Mouse (Mus musculus): ENCODE results near the gene U2af1. TPM values are rescaled to one million over a fixed set of nuclear protein-coding genes. Genes with fewer than 3 reads are reported as not detected.
"Not testable (repeated sequence)": the region's sequence is repeated elsewhere in the genome, so short reads cannot be mapped to it uniquely, and the experiment has no call there.

U2af1 gene
- 236 and 261 TPM in 2 replicates for polyA plus RNA-seq (2015; fragmentation: Nextera tagmentation; extraction: Ambion mirVana)

DNA sequence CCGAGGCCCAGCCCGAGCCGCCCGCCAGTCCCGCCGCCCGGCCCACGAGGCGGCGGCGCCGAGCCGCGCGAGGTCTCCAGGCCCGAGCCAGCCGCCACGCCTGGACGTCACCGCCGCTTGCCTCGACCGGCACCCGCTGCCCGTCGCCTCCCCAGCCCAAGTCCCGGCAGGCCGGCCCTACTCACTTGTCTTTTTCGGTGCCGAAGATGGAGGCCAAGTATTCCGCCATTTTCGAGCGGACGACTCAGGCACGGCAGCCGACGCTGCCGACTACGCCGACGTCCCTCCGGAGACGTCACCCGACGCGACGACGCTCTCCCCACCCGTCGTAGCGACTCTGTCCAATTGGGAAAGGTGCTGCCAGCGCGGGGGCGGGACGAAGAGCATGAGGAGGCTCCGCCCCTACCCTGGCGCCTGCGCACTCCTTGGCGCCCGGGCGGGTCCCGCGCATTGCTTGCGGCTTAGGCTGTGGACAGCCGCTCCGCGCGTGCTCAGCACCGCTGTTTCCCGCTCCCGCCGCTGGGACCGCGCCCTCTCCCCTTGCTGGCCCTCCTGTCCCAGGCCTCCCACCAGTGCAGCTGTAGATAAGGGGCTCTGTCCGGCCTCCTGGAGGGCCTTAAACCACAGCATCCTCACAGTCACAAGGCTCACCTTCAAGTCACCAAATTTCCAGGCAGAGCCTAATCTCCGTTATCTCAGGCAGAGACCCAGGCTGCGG, at the start of gene U2af1:
Gene U2af1 (minus strand): TSS at position 425 of the 718 bp plus-strand sequence.
- WGBS = under 1% methylated on average over 77 of the region's 77 CpGs
- Histone ChIP-seq H3K27ac (ENCODE audit: low read length) (peak within 1 kb of the TSS; percentile 80), H3K36me3 (ENCODE audit: control insufficient read depth, insufficient read depth, low read length) (peaks cover 12% of the 10 kb centered on the region; the same call in 1 of the 2 replicates), H3K4me2 (ENCODE audit: low read depth, low read length) (peak within 1 kb of the TSS; percentile 83), H3K4me3 (replicated peaks; ENCODE audit: low read length) (peak within 1 kb of the TSS; percentile 77), H3K9me3 (replicated peaks; ENCODE audit: control insufficient read depth, low read length) (no peaks in the 10 kb centered on the region), H3K9ac (ENCODE audit: low read length) (peak within 1 kb of the TSS; percentile 98), H3K4me1 (ENCODE audit: control insufficient read depth, insufficient read depth, low read length) (peaks cover 26% of the 10 kb centered on the region), H3K27me3 (ENCODE audit: control insufficient read depth, insufficient read depth, low read length) (no peaks in the 10 kb centered on the region)
- ATAC-seq (ENCODE audit: insufficient read depth, low FRiP score) = peak; percentile 99

DNA sequence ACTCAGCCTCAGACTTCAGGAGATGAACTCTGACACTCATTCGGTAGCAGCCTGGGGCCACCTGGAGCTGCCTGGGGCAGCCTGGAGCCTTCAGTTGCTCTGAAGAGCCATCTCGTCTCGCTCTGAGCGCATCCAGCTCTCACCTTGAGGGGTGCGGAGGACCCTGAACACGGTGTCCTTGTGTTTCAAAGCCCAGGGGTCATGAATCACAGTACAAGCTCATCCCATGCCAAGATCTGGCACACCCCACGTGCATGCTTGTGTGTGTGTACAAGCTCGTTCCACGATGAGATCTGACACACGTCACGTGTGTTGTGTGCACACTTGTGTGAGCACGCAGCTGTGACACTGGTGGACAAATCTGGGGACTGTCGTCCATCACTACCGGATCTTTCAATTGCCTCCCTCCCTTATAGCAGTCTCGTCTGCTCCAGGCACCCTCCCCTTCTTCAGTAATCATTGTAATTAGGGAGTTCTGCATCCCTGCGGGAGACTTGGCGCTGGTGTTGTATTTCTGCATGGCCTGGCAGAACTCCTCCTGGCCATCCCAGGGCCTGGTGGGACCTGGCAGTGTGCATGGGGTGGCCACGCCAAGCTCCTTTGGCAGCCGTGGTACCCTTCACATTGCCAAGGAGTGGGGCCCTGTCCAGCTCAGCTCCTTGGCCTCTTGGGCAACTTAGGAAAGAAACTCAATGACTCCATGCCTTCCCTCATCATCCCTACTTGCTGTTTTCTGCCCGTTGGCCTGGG, 46.8 kb upstream of the U2af1 start:
- H3K9me3 ChIP-seq (replicated peaks; ENCODE audit: control insufficient read depth, low read length) = no peaks in the 10 kb centered on the region
- 72% methylated on average over 20 of the region's 20 CpGs for WGBS
- H3K27me3 ChIP-seq (ENCODE audit: control insufficient read depth, insufficient read depth, low read length) = no peaks in the 10 kb centered on the region
- H3K4me1 ChIP-seq (ENCODE audit: control insufficient read depth, insufficient read depth, low read length) = no peaks in the 10 kb centered on the region
- no peak overlapping the region for H3K4me3 ChIP-seq (replicated peaks; ENCODE audit: low read length)
- no peaks in the 10 kb centered on the region for H3K36me3 ChIP-seq (ENCODE audit: control insufficient read depth, insufficient read depth, low read length)
- no peak overlapping the region for H3K27ac ChIP-seq (ENCODE audit: low read length)
- H3K4me2 ChIP-seq (ENCODE audit: low read depth, low read length) = no peak overlapping the region
- no peak overlapping the region for H3K9ac ChIP-seq (ENCODE audit: low read length)
- ATAC-seq (ENCODE audit: insufficient read depth, low FRiP score) = no peak

DNA sequence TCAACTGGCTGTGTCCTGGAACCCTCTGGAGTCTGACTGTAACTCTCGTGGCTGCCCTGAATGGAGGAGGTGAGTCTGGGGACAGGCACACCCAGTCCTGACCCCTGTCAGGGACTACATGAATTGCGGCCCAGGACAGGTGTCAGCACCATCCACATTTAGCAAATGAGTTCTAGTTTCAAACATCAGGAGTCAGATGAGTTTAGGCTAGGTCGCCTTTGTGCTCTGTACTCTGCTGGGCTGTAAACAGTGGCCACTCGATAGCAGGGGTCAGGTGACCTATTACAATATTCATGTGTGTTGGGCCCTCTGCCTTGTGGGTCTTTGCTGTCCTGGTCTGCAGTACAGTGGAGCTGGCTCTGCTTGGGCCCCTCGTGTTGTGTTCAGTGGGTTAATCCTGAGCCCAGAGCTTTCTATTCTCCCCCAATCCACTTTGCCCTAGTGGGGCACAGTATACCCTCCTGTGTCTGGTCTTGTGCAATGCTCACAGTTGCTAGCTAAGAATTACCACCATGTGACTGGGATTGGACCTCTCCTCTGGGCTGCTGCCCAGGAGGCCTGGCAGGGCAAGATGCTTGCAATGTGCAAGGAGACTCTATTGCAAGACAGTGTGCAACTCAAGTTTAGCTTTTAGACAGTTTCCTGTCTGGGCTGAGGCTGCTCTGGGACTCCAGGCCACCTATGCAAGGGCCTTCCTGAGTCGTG, 44.7 kb upstream of the U2af1 start:
- 62% methylated on average over 6 of the region's 6 CpGs for WGBS
- no peak overlapping the region for H3K27ac ChIP-seq (ENCODE audit: low read length)
- no peaks in the 10 kb centered on the region for H3K4me1 ChIP-seq (ENCODE audit: control insufficient read depth, insufficient read depth, low read length)
- H3K4me2 ChIP-seq (ENCODE audit: low read depth, low read length) = no peak overlapping the region
- H3K9me3 ChIP-seq (replicated peaks; ENCODE audit: control insufficient read depth, low read length) = no peaks in the 10 kb centered on the region
- no peak overlapping the region for H3K9ac ChIP-seq (ENCODE audit: low read length)
- H3K4me3 ChIP-seq (replicated peaks; ENCODE audit: low read length) = no peak overlapping the region
- no peaks in the 10 kb centered on the region for H3K27me3 ChIP-seq (ENCODE audit: control insufficient read depth, insufficient read depth, low read length)
- H3K36me3 ChIP-seq (ENCODE audit: control insufficient read depth, insufficient read depth, low read length) = no peaks in the 10 kb centered on the region
- ATAC-seq (ENCODE audit: insufficient read depth, low FRiP score) = no peak

DNA sequence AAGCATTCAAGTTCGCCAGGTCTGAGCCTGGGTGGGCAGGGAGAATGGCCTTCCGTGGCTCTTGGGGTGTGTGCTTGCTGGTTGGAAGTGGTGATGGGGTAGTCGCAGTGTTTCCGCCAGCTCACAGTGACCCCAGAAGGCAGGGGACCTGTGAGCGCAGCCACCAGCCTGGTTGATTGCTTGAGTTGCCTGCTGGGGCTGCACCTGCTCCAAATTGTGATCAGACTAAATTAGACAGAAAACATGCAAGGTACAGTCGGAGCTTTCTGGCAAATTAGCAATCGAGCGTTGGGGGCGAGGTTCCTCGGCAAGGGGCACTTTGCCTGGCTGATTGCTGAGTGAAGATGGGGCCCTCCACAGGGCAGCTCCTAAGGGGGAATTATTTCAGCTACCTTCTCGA, 39.7 kb upstream of the U2af1 start:
- H3K4me3 ChIP-seq (replicated peaks; ENCODE audit: low read length) = no peak overlapping the region
- no peak for ATAC-seq (ENCODE audit: insufficient read depth, low FRiP score)
- peaks cover 8% of the 10 kb centered on the region for H3K4me1 ChIP-seq (ENCODE audit: control insufficient read depth, insufficient read depth, low read length)
- 70% methylated on average over 11 of the region's 11 CpGs for WGBS
- H3K36me3 ChIP-seq (ENCODE audit: control insufficient read depth, insufficient read depth, low read length) = no peaks in the 10 kb centered on the region
- H3K9me3 ChIP-seq (replicated peaks; ENCODE audit: control insufficient read depth, low read length) = no peaks in the 10 kb centered on the region
- H3K9ac ChIP-seq (ENCODE audit: low read length) = no peak overlapping the region
- no peaks in the 10 kb centered on the region for H3K27me3 ChIP-seq (ENCODE audit: control insufficient read depth, insufficient read depth, low read length)
- H3K27ac ChIP-seq (ENCODE audit: low read length) = no peak overlapping the region
- no peak overlapping the region for H3K4me2 ChIP-seq (ENCODE audit: low read depth, low read length)

DNA sequence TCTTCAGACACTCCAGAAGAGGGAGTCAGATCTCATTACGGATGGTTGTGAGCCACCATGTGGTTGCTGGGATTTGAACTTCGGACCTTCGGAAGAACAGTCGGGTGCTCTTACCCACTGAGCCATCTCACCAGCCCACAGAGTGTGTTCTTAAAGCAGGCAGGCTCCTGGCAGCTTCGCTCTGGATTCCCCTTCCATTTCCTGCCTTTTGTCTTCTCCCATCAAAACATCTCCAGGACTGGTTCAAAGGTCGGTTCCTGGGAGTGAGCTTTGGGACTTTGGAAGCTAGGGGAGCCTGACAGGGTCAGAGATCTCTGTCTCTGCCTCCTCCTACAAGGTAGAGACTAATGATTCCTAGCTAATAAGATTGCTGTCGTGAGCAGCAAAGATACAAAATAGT, 36.7 kb upstream of the U2af1 start:
- WGBS = 86% methylated on average over 6 of the region's 7 CpGs
- H3K4me3 ChIP-seq (replicated peaks; ENCODE audit: low read length) = not testable (repeated sequence)

DNA sequence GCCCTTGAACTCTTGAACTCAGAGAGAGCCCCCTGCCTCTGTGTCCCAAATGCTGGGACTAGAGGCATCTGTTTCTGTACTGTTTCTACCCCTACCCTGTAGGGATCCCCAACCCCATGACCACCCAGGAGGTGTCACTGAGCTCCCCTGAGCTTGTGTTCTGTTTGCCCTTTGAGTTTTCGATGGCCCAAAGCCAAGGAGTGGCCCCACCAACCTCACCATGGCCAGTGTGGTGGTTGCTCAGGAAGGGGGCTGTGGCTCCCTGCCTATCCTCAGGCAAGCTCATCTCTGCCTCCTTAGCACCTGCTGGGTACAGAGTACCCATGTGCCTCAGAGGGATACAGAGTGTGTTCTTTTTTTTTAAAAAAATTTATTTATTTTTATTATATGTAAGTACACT, 36.3 kb upstream of the U2af1 start:
- no peak for ATAC-seq (ENCODE audit: insufficient read depth, low FRiP score)
- Histone ChIP-seq H3K4me3 (replicated peaks; ENCODE audit: low read length) (no peak overlapping the region), H3K4me2 (ENCODE audit: low read depth, low read length) (no peak overlapping the region), H3K9ac (ENCODE audit: low read length) (no peak overlapping the region), H3K36me3 (ENCODE audit: control insufficient read depth, insufficient read depth, low read length) (no peaks in the 10 kb centered on the region), H3K4me1 (ENCODE audit: control insufficient read depth, insufficient read depth, low read length) (peaks cover 12% of the 10 kb centered on the region), H3K27ac (ENCODE audit: low read length) (no peak overlapping the region), H3K9me3 (replicated peaks; ENCODE audit: control insufficient read depth, low read length) (no peaks in the 10 kb centered on the region), H3K27me3 (ENCODE audit: control insufficient read depth, insufficient read depth, low read length) (no peaks in the 10 kb centered on the region)
- WGBS = 75% methylated on average over 1 of the region's 1 CpGs

More for the DNA sequence above, 36.7 kb upstream of the U2af1 start:
- not testable (repeated sequence) for H3K9me3 ChIP-seq (replicated peaks; ENCODE audit: control insufficient read depth, low read length); H3K27ac ChIP-seq (ENCODE audit: low read length); H3K9ac ChIP-seq (ENCODE audit: low read length); ATAC-seq (ENCODE audit: insufficient read depth, low FRiP score); H3K36me3 ChIP-seq (ENCODE audit: control insufficient read depth, insufficient read depth, low read length); H3K4me2 ChIP-seq (ENCODE audit: low read depth, low read length); H3K27me3 ChIP-seq (ENCODE audit: control insufficient read depth, insufficient read depth, low read length)
- H3K4me1 ChIP-seq (ENCODE audit: control insufficient read depth, insufficient read depth, low read length) = peaks cover 12% of the 10 kb centered on the region

DNA sequence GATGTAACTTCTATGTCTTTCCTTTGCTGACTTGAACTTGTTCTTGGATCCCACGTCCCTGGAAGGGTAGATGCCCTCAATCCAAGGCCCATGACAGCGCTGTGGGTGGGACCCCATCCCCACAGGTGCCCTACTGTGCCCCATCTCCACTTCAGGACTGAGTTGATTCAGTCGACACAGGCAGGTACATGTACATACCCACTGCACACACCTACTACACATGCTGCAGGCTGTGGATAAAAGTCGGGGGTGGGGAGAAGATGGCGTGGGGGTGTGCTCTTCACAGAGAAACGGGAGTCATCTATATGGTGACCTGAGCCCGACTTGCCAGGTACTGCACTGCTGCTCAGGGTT, 35.3 kb upstream of the U2af1 start:
- Histone ChIP-seq H3K36me3 (ENCODE audit: control insufficient read depth, insufficient read depth, low read length) (no peaks in the 10 kb centered on the region), H3K4me2 (ENCODE audit: low read depth, low read length) (no peak overlapping the region), H3K9ac (ENCODE audit: low read length) (no peak overlapping the region), H3K27ac (ENCODE audit: low read length) (no peak overlapping the region), H3K9me3 (replicated peaks; ENCODE audit: control insufficient read depth, low read length) (no peaks in the 10 kb centered on the region), H3K4me3 (replicated peaks; ENCODE audit: low read length) (no peak overlapping the region), H3K4me1 (ENCODE audit: control insufficient read depth, insufficient read depth, low read length) (peaks cover 12% of the 10 kb centered on the region), H3K27me3 (ENCODE audit: control insufficient read depth, insufficient read depth, low read length) (no peaks in the 10 kb centered on the region)
- 0 out of 2 replicates have a peak, but pooled peaks have one; percentile 20 for ATAC-seq (ENCODE audit: insufficient read depth, low FRiP score)
- whole genome bisulfite sequencing = 61% methylated on average over 7 of the region's 7 CpGs

DNA sequence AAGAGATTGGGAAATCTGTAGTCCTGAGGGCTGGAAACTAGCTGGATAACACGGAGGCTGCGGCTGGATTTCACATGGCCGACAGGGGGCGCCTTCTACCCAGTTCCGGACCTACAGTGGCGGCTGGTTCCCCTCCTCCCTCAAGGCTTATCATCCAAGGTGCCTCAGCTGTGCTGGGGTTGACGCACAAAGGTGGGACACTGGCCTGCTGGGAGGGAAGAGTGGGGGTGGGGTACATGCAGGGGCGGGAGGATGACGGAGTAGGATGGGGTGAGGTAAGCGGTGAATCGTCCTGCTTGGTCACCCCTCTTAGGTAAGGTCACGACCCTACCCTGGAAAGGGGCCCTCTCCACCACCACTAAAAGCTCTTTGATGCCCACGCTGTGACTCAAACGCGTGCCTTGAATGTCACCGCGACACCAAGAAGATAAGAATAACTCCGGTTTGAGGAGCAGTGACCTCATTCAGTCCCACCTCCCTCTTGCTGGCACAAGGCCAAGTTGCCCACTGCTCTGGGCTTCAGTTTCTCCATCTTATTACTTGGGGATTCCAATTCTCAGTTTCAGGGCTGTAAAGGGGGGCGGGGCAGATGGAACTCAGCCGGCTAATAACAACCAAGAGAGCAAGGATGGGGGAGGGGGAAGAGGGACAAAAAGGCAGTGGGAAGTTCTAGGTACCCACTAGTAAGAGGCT, 34.8 kb upstream of the U2af1 start:
- H3K27me3 ChIP-seq (ENCODE audit: control insufficient read depth, insufficient read depth, low read length) = no peaks in the 10 kb centered on the region
- no peaks in the 10 kb centered on the region for H3K9me3 ChIP-seq (replicated peaks; ENCODE audit: control insufficient read depth, low read length)
- H3K4me3 ChIP-seq (replicated peaks; ENCODE audit: low read length) = no peak overlapping the region; the same call in 1 of the 2 replicates
- no peak overlapping the region; the same call in 1 of the 2 replicates for H3K27ac ChIP-seq (ENCODE audit: low read length)
- H3K9ac ChIP-seq (ENCODE audit: low read length) = no peak overlapping the region
- H3K4me1 ChIP-seq (ENCODE audit: control insufficient read depth, insufficient read depth, low read length) = peaks cover 12% of the 10 kb centered on the region
- peak overlapping the region; percentile 46 for H3K4me2 ChIP-seq (ENCODE audit: low read depth, low read length)
- peak; percentile 73; the same call in 1 of the 2 replicates for ATAC-seq (ENCODE audit: insufficient read depth, low FRiP score)
- H3K36me3 ChIP-seq (ENCODE audit: control insufficient read depth, insufficient read depth, low read length) = no peaks in the 10 kb centered on the region
- WGBS = 5% methylated on average over 20 of the region's 20 CpGs

Data from stomach, embryonic 16.5 days (tissue).